Mouse (Mus musculus) heart, adult 2 months (tissue): ENCODE measurements at regions not wholly inside any gene's neighbourhood (a gene's known extent, or its start where the extent isn't known, plus 50 kb on each side); places are given as distances from the start of the nearest gene placed in this dataset.

ENCODE experiments used
- DNase-seq, 2 experiments: peaks; one replicate each; pipeline ENCODE4 v3.0.0; 2021
- H3K27ac ChIP-seq: fragments of 200-600 bp; 2 replicates; pipeline ENCODE4 v1.8.1; 2022
- H3K27me3 ChIP-seq: fragments of 200-500 bp; 2 replicates; pipeline ENCODE4 v1.6.1; 2012; ENCODE audit warnings: mild to moderate bottlenecking, low read length, inconsistent platforms, mixed read lengths; ENCODE audit not compliant: control insufficient read depth, insufficient read depth
- H3K36me3 ChIP-seq: fragments of 200-500 bp; 2 replicates; pipeline ENCODE4 v1.6.1; 2012; ENCODE audit warnings: low read length, inconsistent platforms; ENCODE audit not compliant: control insufficient read depth, insufficient read depth
- H3K4me1 ChIP-seq: fragments of 200-500 bp; 2 replicates; pipeline ENCODE4 v1.6.1; 2011; ENCODE audit warnings: low read length; ENCODE audit not compliant: control insufficient read depth, insufficient read depth
- H3K4me3 ChIP-seq: fragments of 200-600 bp; 2 replicates; pipeline ENCODE4 v1.8.1; 2022
- H3K79me2 ChIP-seq: fragments of 200-500 bp; replicated peaks from 2 replicates; pipeline ENCODE4 v1.6.1; 2012; ENCODE audit warnings: mild to moderate bottlenecking, inconsistent platforms, low read length, moderate library complexity, mixed read lengths; ENCODE audit not compliant: control insufficient read depth, insufficient read depth
- H3K9ac ChIP-seq: fragments of 200-500 bp; 2 replicates; pipeline ENCODE4 v1.6.1; 2012; ENCODE audit warnings: low read depth, mild to moderate bottlenecking, control low read depth, inconsistent platforms, low read length, mixed read lengths
- CTCF ChIP-seq: fragments of 200-600 bp; IDR thresholded peaks from 2 replicates; pipeline ENCODE4 v1.8.1; 2022; ENCODE audit warnings: antibody characterized with exemption, mild to moderate bottlenecking, moderate library complexity
- EP300 ChIP-seq: fragments of 200-500 bp; IDR thresholded peaks from 2 replicates; pipeline ENCODE4 v1.6.1; 2011; ENCODE audit warnings: low read depth, low read length, control low read depth; ENCODE audit not compliant: insufficient read depth
- POLR2A ChIP-seq: fragments of 200-500 bp; IDR thresholded peaks from 2 replicates; pipeline ENCODE4 v1.6.1; 2011; ENCODE audit warnings: mild to moderate bottlenecking, low read depth, low read length, control low read depth; ENCODE audit not compliant: insufficient read depth
- WGBS: fragments of 180-500 bp; shearing (Covaris S2); methylation state at CpG from one replicate; pipeline ENCODE4 v1.1.7; 2018; 5-methylcytosine and 5-hydroxymethylcytosine counted together
- intact Hi-C: fragments of 180-260 bp; cut with DNase I; formaldehyde crosslinking; loops from one replicate; pipeline ENCODE4 v1.15.1; 2025

DNA sequence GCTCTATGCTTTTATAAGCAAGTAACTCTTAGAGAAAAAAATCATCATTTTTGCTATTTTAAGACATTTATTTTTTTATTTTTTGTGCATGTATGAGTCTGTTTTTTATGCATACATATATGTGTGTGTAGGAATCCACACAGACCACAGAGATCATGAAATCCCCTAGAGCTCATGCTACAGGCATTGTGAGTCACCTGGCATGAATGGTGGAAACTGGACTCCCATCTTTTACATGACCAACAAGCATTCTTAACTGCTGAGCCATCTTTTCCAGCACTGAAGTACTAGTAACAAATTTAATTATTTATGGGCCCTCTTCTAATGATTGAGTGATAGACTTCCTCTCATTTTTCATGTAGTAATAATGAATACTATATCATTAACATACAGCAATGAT lies 2531.8 kb upstream of the Gm6569 start:
- no peak overlapping the region for H3K4me3 ChIP-seq
- H3K27me3 ChIP-seq, result no peaks in the 10 kb centered on the region
- H3K79me2 ChIP-seq, result no peaks in the 10 kb centered on the region
- no peaks in the 10 kb centered on the region for H3K4me1 ChIP-seq
- no peak for TF ChIP-seq CTCF
- no peak for TF ChIP-seq EP300
- TF ChIP-seq POLR2A, result no peak
- intact Hi-C loops, result no loop called here
- no peak overlapping the region for H3K27ac ChIP-seq
- no peak overlapping the region for H3K9ac ChIP-seq
- no peaks in the 10 kb centered on the region for H3K36me3 ChIP-seq
- DNase-seq, result no peak

DNA sequence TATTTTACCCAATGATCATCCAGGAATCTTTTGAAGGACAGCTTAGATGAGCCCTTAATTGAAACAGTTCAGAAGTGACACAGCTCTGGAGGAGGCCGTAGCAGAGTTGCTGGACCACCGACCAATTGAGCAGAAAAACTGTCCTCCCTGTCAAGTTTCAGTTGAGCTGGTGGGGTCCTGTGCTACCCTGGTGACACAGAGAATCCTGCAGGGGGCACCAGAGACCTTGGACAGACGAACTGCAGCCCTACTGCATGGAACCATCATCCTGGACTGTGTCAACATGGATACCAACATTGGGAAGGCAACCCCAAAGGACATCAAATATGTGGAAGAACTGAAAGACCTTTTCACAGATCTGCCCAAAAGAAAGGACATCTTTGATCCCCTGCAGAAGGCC lies 2524.1 kb upstream of the Gm6569 start:
- Histone ChIP-seq H3K79me2 (no peaks in the 10 kb centered on the region), H3K9ac (no peak overlapping the region), H3K27ac (no peak overlapping the region), H3K4me3 (no peak overlapping the region), H3K27me3 (no peaks in the 10 kb centered on the region), H3K4me1 (no peaks in the 10 kb centered on the region), H3K36me3 (no peaks in the 10 kb centered on the region)
- 63% methylated on average over 3 of the region's 3 CpGs for WGBS
- TF ChIP-seq CTCF (no peak), POLR2A (no peak), EP300 (no peak)
- intact Hi-C loops, result no loop called here
- no peak for DNase-seq

DNA sequence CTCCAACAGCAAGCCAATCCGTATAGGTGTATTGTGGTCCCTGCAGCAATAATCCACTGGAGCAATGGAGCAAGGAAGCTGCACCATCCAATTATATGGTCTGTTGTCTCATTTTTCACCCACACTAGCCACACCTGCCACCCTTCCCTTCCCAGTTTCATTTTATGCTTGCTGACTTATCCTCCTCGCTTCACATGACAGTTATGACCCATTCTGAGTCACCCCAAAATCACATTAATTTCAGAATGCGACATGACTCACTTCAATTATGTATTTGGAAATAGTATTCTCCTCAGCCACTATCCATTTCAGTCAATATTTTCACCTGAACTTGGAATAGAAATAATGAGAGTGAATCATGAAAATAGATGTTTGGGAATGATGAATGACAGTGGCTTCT lies 2507.8 kb upstream of the Gm6569 start:
- Histone ChIP-seq H3K27ac (no peak overlapping the region), H3K4me3 (no peak overlapping the region), H3K4me1 (no peaks in the 10 kb centered on the region), H3K9ac (no peak overlapping the region), H3K79me2 (no peaks in the 10 kb centered on the region), H3K27me3 (no peaks in the 10 kb centered on the region), H3K36me3 (no peaks in the 10 kb centered on the region)
- TF ChIP-seq EP300, result no peak
- no peak for TF ChIP-seq CTCF
- no peak for TF ChIP-seq POLR2A
- intact Hi-C loops, result no loop called here
- no peak for DNase-seq
- 80% methylated on average over 3 of the region's 3 CpGs for WGBS

- Histone ChIP-seq H3K36me3 (no peaks in the 10 kb centered on the region), H3K4me1 (no peaks in the 10 kb centered on the region), H3K79me2 (no peaks in the 10 kb centered on the region), H3K4me3 (no peak overlapping the region), H3K9ac (no peak overlapping the region), H3K27ac (no peak overlapping the region), H3K27me3 (no peaks in the 10 kb centered on the region)
- TF ChIP-seq CTCF, result no peak
- no peak for TF ChIP-seq POLR2A
- no peak for TF ChIP-seq EP300
- intact Hi-C loops, result no loop called here
- 53% methylated on average over 4 of the region's 4 CpGs for WGBS
- no peak for DNase-seq
These were observed 2476.1 kb upstream of the Gm6569 start for GRCm38 (mm10) chr15:71358189-71358790.

DNA sequence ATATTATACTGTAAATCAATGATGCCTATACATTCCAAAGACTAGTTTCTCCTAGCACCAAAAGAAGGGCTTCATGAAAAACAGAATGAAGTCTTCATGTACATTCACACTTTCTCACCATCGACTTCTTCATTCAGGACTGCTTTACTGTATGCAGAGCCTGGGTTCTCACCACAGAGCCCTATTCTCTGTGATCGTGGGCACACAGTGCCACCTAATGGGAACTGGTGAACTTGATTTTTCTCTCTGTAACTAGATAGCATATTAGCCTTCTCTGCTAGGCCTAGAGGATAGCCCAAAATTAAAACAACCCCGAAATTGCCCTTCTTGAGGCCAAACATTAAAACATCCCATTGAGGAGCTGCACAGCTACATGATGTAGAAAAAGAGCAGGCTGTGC lies 2458.6 kb upstream of the Gm6569 start:
- Histone ChIP-seq H3K36me3 (no peaks in the 10 kb centered on the region), H3K4me3 (no peak overlapping the region), H3K27ac (no peak overlapping the region), H3K4me1 (no peaks in the 10 kb centered on the region), H3K79me2 (no peaks in the 10 kb centered on the region), H3K27me3 (no peaks in the 10 kb centered on the region), H3K9ac (no peak overlapping the region)
- WGBS, result 24% methylated on average over 3 of the region's 3 CpGs
- intact Hi-C loops, result loop anchor here (10.0 kb wide), 1 partner anchor 131 kb away; no protein-coding TSS in a partner anchor
- DNase-seq, result peak; percentile 21 to 27
- TF ChIP-seq CTCF (peak; percentile 67), POLR2A (no peak), EP300 (no peak)
